Mouse (Mus musculus): ENCODE measurements at regions not wholly inside any gene's neighbourhood (a gene's known extent, or its start where the extent isn't known, plus 50 kb on each side); places are given as distances from the start of the nearest gene placed in this dataset.

- no peak for ATAC-seq (replicated peaks; ENCODE audit: low FRiP score, low TSS enrichment, poor library complexity, severe bottlenecking)
These were observed 84.0 kb upstream of the Arrdc3 start for GRCm38 (mm10) chr13:80798863-80799817.

- ATAC-seq (replicated peaks; ENCODE audit: low FRiP score, low TSS enrichment, poor library complexity, severe bottlenecking), result peak; percentile 84
These were observed 77.0 kb upstream of the Arrdc3 start for GRCm38 (mm10) chr13:80806172-80806571.

- ATAC-seq (replicated peaks; ENCODE audit: low FRiP score, low TSS enrichment, poor library complexity, severe bottlenecking), result no peak
These were observed 56.1 kb upstream of the Arrdc3 start for GRCm38 (mm10) chr13:80827037-80827471.

Measured in megakaryocyte-erythroid progenitor cell, adult 5-6 weeks (primary cell).